ENCODE assay signal across 15 mouse cellular contexts in genomic region chr6:106565316-106565715, GRCm38 (mm10).
DNase-seq lines count a peak whose midpoint lies in the region; ATAC-seq lines count a peak whose summit lies in the region.
"Had no signal": no experiment of that assay in that cellular context is flagged by ENCODE, and none has a peak within 500 bp of the region (broad histone marks: within the 10 kb centered on the region; RNA-seq: fewer than 3 reads in every experiment).

No protein-coding gene starts in this region.

- H3K9me3 ChIP-seq in neural tube, embryonic 13.5 days: no peaks in the 10 kb centered on the region
- no peaks in the 10 kb centered on the region for H3K9me3 ChIP-seq in lung, embryonic 16.5 days (ENCODE audit: control insufficient read depth, low read length)
- no peaks in the 10 kb centered on the region for H3K9me3 ChIP-seq in forebrain, embryonic 10.5 days
- H3K9me3 ChIP-seq: midbrain, embryonic 10.5 days had no signal

- H3K4me2 ChIP-seq in neural tube, embryonic 13.5 days: no peak overlapping the region
- no peak overlapping the region for H3K4me2 ChIP-seq in lung, embryonic 16.5 days (ENCODE audit: low read depth, low read length)

- H3K9ac ChIP-seq in neural tube, embryonic 13.5 days: no peak overlapping the region
- no peak overlapping the region for H3K9ac ChIP-seq in lung, embryonic 16.5 days (ENCODE audit: low read length)

- H3K27ac ChIP-seq in neural tube, embryonic 13.5 days (replicated peaks): peak overlapping the region; percentile 52; the same call in 1 of the 2 replicates
- no peak overlapping the region for H3K27ac ChIP-seq in lung, embryonic 16.5 days (ENCODE audit: low read length)
- no peak overlapping the region for H3K27ac ChIP-seq in forebrain, embryonic 10.5 days
- H3K27ac ChIP-seq: midbrain, embryonic 10.5 days had no signal

- 77% methylated on average over 7 of the region's 7 CpGs for WGBS in neural tube, embryonic 13.5 days
- 47% methylated on average over 7 of the region's 7 CpGs for WGBS in lung, embryonic 16.5 days
- 90% methylated on average over 7 of the region's 7 CpGs for WGBS in forebrain, embryonic 10.5 days

- no peak for ATAC-seq in neural tube, embryonic 13.5 days (ENCODE audit: low read depth)
- peak; percentile 78 for ATAC-seq in lung, embryonic 16.5 days (ENCODE audit: low read depth)

- H3K4me1 ChIP-seq in neural tube, embryonic 13.5 days (replicated peaks): peaks cover 16% of the 10 kb centered on the region
- 0 out of 2 replicates have a peak, but pooled peaks cover 3% of the 10 kb centered on the region for H3K4me1 ChIP-seq in lung, embryonic 16.5 days (replicated peaks; ENCODE audit: control insufficient read depth, insufficient read depth, low read length)
- no peaks in the 10 kb centered on the region for H3K4me1 ChIP-seq in forebrain, embryonic 10.5 days
- H3K4me1 ChIP-seq: midbrain, embryonic 10.5 days had no signal

- no peaks in the 10 kb centered on the region for H3K36me3 ChIP-seq in neural tube, embryonic 13.5 days
- H3K36me3 ChIP-seq in lung, embryonic 16.5 days (ENCODE audit: control insufficient read depth, insufficient read depth, low read length): no peaks in the 10 kb centered on the region
- no peaks in the 10 kb centered on the region for H3K36me3 ChIP-seq in forebrain, embryonic 10.5 days (replicated peaks)
- H3K36me3 ChIP-seq: midbrain, embryonic 10.5 days had no signal

- H3K27me3 ChIP-seq in neural tube, embryonic 13.5 days: no peaks in the 10 kb centered on the region
- H3K27me3 ChIP-seq in lung, embryonic 16.5 days (ENCODE audit: control insufficient read depth, insufficient read depth, low read depth, low read length): no peaks in the 10 kb centered on the region
- no peaks in the 10 kb centered on the region for H3K27me3 ChIP-seq in forebrain, embryonic 10.5 days (ENCODE audit: poor library complexity, severe bottlenecking)

- DNase-seq in heart, adult 18-20 months: peak; percentile 4 to 11
- no peak for DNase-seq in heart, adult 8-10 months (ENCODE audit: low spot score)
- no peak for DNase-seq in neural tube, embryonic 10.5 days (ENCODE audit: extremely low spot score, low spot score)
- DNase-seq in skeletal muscle tissue, adult 2 months (ENCODE audit: low read depth, low spot score): peak; percentile 27
- DNase-seq in adrenal gland, postnatal 14 days: no peak
- DNase-seq in forebrain, embryonic 10.5 days (ENCODE audit: extremely low spot score, low spot score): no peak
- DNase-seq: adrenal gland, adult 2 months; cerebellum, postnatal 10 days; heart, adult 11 months; kidney, adult 9 months; spleen, adult 18-20 months; thymus, adult 2 months had no signal

- H3K4me3 ChIP-seq in neural tube, embryonic 13.5 days: no peak overlapping the region
- no peak overlapping the region for H3K4me3 ChIP-seq in lung, embryonic 16.5 days (ENCODE audit: low read length)
- H3K4me3 ChIP-seq in forebrain, embryonic 10.5 days: no peak overlapping the region
- H3K4me3 ChIP-seq: midbrain, embryonic 10.5 days had no signal

Comparison
In these comparisons a context has a peak if more than half of its experiments do, and no peak if none do; other contexts are left out.
1. DNase-seq: peak in heart, adult 18-20 months (2 of 2) and skeletal muscle tissue, adult 2 months (single experiment); none in heart, adult 8-10 months (single experiment), neural tube, embryonic 10.5 days (single experiment), adrenal gland, postnatal 14 days (single experiment) and forebrain, embryonic 10.5 days (single experiment).